Mouse (Mus musculus): ENCODE measurements around the gene Slc35g3.

Gene Slc35g3

DNA sequence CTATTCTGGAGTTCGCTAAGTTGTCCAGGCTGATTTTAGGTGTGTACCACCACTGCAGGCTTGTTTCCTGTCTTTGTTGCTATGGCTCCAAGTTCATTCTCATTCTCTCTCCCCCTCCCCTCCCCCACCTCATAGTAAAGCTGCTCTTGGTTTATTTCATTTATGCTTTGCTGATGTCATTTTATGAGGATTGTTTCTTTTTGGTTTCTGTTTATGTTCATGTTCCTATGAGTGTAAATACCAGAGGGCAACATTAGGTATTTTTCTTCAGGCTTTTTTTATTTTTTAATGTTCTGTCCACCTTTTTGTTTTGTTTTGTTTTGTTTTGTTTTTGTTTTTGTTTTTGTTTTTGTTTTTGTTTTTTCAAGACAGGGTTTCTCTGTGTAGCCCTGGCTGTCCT, at the start of gene Slc35g3:
Gene Slc35g3 (minus strand): TSS at position 101 of the 400 bp plus-strand sequence.
- DNase-seq (ENCODE audit: low spot score in 2 of 2): no peak

- no peak for DNase-seq (ENCODE audit: low spot score in 2 of 2)
Observed at GRCm38 (mm10) chr11:69810280-69810679, 48.5 kb upstream of the Slc35g3 start.

DNA sequence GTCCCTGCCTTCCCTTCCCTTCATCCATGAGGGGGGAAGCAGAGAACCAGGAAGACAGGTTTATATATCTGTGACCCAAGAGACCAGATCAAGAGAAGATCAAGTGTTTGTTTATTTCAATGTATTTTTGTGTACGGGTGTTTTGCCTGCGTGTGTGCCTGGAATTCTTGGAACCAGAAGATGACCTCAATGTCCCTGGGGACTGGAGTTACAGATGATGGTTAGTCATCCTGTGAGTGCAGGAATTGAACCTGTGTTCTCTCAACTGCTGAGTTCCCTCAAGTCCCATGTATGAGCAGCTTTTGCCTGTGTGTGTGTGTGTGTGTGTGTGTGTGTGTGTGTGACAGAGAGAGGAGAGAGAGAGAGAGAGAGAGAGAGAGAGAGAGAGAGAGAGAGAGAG, 45.9 kb upstream of the Slc35g3 start:
- DNase-seq (ENCODE audit: low spot score in 2 of 2): no peak

DNA sequence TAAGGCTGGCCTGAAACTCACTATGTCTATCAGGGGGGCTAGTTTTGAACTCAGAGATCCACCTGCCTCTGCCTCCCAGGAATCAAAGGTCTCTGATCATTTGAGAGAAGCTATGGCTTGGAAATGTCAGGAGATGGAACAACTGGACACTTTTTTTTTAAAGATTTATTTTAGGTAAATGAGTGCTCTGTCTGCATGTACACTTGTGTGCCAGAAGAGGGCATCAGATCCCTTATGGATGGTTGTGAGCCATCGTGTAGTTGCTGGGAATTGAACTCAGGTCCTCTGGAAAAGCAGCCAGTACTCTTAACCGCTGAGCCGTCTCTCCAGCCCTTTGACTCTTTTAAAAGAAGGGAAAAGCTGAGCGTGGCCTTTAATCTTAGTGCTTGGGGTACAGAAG, 44.6 kb upstream of the Slc35g3 start:
- DNase-seq (ENCODE audit: low spot score in 2 of 2): no peak

DNA sequence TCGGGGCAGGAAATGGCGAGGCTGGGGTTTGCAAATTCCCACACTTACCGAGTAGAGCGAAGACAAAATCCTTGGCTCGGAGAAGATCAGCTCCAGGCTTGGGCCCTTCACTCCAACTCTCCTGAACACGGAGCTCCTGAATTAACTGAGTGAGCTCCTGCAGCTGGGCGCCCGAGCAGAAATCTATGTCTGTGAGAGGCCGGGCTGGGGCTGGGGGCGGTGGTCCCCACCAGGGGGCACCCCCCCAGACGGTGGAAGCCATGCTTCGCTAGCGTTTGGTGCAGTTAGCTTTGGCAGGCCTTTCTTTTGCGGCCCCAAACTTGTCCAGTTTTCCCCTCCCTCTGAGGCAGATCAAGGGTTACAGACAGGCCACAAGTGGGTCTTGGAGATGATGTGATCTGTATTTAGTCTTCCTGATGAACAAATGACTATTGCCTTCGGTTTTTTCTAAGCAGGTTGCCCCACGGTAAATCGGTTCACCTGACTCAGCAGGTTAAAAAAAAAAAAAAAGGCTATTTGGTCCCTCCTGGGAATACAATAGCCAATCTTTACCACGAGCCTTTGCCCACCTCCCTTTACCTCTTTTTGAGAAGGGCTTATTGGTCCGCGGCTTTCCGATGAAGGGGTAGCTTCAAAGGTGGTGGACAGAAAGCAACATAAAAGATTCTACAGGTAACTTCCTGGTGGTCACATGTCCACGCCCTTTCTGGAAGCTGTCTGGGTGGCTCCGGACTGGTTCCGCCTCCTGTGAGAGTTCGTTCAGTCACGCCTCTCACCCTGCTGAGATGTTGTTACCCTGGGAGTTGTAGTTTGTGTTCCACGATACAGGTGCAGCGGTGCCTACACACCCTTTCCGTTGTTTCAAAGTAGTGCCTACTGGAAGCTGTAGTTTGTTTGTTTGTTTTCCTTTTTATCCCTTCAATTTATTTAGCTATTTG, 43.5 kb upstream of the Slc35g3 start, which contains the start of gene Tmem102:
Gene Tmem102 (minus strand): TSS at position 653 of the 938 bp plus-strand sequence.
- DNase-seq (ENCODE audit: low spot score in 2 of 2): no peak

DNA sequence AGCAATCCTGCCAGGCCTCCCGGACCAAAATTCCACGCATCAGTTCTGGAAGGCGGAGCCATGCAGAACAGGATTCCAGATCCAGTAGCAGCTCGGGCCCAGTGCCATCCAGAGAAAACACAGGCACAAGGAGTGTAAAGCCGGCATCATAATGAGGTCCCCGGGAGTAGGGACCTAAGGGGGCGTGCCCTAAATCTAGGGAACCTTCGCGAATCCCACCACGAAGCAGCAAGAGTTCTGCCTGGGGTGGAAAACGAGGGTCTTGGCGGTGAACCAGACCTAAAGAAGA, 42.8 kb upstream of the Slc35g3 start:
- DNase-seq (ENCODE audit: low spot score in 2 of 2): no peak

DNA sequence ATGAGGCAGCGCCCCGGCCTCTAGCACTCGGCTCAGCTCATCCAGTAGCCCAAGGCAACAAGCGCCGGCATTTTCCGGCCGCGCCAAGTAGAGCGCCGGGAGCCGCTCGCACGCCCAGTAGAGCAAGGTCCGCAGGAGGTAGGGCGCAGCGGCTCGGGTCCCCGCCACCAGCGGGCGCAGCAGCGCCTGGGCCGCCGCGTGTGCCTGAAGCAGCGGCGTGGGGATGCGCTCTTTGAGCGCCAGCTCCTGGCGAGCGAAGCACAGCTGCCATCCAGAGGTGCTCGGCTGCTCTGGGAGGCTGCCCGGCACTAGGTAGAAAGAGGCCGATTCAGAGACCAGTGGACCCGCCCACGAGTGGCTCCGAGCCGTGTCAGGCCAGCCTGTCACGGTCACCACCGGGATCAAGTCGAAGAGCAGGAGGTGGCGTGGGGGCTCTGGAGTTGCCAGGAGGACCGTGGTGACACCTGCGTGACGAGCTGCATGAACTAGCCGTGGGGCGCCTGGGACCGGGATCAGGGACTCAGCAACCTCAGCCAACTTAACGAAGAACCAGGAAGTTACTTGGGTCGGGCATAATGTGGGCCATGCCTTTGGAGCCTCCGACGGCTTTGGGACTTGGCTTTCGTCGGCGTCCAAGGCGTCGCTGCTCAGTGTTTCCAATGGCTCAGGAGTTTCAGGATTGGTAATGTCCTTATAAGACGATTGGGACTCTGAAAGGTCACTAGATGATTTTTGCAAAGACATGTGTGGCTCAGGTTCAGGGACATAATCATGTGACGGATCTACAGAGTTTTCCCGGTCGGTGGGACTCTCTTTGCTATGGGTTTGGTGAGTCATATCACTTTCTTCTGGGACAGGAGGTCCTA, 42.3 kb upstream of the Slc35g3 start:
- DNase-seq (ENCODE audit: low spot score in 2 of 2): peak; percentile 75 to 79

DNA sequence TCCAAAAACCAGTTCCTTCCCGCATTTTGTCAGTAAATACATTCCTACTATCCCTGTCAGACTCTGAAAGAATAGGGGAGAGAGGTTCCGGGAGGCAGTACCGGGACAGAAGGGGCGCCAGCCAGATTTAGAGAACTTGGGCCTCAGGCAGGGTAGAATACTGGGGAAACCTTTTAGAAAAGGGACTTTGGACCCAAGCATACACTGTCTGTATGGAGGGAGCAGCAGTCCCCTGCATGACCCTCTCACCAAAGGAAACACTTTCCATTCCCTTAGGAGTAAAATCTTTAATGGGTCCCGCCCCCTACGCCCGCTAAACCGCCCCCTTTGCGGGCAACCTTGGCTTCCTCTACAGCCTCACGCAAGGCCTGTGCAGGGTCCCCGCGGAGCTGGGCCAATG, 41.6 kb upstream of the Slc35g3 start:
- DNase-seq (ENCODE audit: low spot score in 2 of 2): no peak

DNA sequence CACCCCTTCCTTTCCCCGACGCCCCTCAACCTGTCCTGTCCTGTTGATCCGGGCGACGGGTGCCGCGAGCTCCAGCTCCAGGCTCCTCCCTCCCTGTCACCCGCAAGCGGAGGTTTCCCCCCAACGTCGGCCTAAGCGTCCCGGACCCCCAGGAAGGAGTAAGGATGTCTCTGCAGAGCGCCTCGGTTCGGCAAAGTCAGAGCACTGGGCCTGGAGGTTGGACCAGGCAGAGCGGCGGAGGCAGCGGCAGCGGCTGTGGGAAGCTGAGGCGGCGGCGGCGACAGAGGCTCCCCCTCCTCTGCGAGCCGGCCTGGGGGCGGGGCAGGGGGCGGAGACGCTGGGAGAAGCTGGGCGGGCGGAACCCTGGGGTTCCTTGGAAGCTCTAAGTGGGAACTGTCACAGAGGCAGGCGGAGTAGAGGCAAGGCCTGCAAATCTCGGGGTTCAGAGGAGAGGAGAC, 40.9 kb upstream of the Slc35g3 start:
- peak; percentile 89 to 91 for DNase-seq (ENCODE audit: low spot score in 2 of 2)

DNA sequence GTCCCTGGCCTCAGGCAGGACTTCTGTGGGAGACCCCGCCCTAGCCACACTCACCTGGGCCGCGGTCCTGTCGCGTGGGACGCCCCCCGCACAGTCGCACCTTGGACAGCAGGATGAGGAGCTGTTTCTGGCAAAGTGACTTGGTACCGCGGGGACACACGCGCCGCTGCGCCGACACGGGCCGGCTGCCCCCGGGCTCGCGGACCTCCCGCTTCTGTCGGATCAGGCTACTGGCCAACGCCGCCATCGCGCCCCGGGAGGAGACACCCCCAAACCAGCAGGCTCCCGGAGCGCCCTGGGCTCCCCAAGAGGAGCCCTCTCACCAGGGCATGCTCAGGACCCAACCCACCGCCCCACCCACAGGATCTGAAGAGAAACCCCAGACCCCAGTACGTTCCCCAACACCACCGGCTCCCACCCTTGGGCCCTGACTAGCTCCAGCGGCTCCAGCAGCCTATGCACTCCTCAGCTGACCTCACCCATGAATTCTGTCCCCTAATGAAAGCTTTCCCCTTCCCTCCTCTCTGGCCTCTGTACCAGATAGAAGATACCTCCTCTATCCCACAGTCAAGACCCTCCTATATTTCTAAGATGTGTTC, 39.7 kb upstream of the Slc35g3 start, which contains the start of gene Fgf11:
Gene Fgf11 (minus strand): TSS at position 479 of the 599 bp plus-strand sequence.
- DNase-seq (ENCODE audit: low spot score in 2 of 2): peak in 1 of 2 experiments; percentile 41

DNA sequence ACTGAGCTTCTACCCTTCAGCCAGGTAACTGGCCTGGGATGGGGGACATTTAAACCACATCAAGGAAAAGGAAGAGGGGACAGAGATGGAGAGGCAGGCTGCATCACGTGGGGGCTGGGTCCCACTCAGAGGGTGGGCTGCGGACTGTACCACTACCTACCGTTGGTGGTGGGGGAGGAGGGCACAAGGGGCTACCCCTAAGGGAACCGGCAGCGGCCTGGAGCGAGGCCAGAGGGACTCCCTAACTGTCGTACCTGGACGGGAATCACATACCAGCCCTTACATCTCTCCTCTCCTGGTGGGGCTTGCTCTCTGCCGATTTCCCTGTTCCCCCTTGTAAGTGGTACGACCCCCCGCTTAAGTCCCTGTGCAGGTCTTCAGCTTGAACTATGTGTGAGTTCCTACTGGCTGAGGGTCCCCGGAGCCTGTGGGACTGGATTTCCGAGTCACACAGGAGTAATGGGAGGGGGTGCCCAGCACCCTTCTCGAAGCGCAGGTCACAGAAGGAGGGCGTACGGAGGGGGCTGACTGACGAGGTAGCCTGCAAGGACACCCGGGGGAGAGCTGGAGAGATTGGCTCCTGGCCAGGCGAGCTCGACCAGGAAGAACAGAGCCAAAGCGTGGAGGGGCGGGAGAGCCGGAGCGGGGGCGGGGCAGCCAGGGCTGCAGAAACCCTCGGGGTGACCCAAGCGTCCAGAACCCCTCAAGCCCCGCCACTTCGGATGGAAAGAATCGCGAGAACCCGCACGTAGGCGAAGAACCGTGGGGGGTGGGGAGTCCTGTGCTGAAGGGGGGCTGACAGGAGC, 38.8 kb upstream of the Slc35g3 start:
- DNase-seq (ENCODE audit: low spot score in 2 of 2): peak; percentile 83 to 87

DNA sequence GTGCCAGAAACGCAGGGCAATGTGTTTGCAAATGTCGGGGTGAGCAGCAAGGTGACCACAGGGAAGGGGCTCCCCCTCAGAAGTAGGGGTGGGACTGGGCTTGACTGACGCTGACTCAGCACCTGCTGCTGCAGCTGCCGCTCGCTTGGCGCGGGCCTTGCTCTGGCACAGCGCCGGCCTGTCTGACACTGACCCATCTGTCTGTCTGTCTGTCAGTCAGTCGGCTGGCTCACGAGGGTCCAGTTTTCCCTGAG, 38.3 kb upstream of the Slc35g3 start:
- peak in 1 of 2 experiments; percentile 83 for DNase-seq (ENCODE audit: low spot score in 2 of 2)

DNA sequence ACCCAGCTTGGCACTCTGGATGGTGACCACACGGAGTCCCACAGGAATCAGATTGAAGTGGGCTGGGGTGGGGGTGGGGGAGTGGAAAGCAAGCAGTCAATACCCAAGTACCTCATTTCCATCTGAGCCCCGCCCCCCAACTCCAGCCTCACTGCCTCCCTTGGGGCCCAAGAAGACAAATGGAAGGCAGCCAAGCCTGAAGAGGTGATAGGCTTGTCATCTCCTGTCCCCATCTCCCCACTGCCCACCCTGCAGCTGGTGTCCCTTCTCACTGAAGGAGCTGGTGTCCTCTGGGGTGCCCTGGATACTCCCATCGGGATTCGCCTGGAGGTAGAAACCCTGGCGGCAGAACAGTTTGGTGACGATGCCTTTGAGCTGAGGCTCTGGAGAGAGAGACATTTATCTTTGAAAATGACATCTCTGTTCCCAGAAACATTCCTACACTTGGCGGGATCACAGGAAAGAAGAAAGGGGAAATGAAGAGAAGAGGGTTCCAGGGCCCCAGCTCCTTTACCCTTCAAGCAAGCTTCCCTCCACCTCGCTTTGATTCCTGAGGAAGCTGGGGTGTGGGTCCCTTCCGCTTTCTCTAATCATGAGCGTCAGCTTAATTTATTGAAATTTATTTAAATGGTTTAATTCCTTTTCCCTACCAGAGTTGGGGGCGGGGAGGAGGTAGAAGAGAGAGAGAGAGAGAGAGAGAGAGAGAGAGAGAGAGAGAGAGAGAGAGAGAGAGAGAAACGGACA, 37.8 kb upstream of the Slc35g3 start:
- DNase-seq (ENCODE audit: low spot score in 2 of 2): peak in 1 of 2 experiments; percentile 71

DNA sequence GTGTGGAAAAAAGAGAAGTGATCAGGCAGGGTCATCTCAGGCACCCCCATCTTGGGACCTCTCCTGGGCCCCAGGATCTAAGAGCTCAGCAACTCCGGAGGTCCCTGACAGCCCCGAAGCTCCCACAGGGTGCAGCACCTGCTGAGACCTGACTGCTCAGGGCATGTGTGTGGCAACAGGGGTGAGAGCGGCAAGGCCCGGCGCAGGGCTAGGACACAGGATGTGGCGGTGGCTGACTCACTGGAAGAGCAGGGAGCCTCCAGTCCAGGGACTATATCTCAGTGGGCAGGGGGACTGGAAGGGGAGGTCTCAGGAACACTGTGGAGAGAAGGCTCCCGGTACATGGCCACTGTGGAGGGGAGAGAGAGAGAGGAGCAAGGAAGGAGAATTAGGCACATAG, 36.2 kb upstream of the Slc35g3 start:
- no peak for DNase-seq (ENCODE audit: low spot score in 2 of 2)

GRCm38 (mm10) chr11:69795983-69796435, 34.2 kb upstream of the Slc35g3 start:
- no peak for DNase-seq (ENCODE audit: low spot score in 2 of 2)

GRCm38 (mm10) chr11:69795168-69795982, 33.6 kb upstream of the Slc35g3 start, which contains the start of gene Chrnb1:
Gene Chrnb1, minus strand, starts transcription at chr11:69795943.
- DNase-seq (ENCODE audit: low spot score in 2 of 2): peak; percentile 94 to 96

- DNase-seq (ENCODE audit: low spot score in 2 of 2): no peak
Observed at GRCm38 (mm10) chr11:69793429-69793828, 31.7 kb upstream of the Slc35g3 start.

DNA sequence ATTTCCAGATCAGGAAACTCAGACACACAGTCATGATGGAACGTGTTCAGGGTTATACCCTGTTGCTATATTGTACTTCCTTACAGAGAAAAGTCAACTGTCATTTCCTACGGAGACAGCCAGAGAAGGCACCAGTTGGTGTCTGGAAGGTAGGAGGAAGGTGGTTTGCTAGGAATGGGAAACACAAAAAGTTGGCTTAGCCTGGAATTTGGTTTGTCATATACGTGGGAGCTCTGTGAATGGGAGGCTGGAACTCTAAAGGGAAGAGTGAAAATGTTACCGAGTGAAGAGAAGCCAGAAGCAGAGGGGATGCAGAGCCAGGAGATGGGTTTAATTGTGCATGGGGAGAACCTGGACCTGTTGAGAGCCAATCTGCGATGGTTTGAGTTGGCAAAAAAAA, 29.7 kb upstream of the Slc35g3 start:
- DNase-seq (ENCODE audit: low spot score in 2 of 2): no peak

- no peak for DNase-seq (ENCODE audit: low spot score in 2 of 2)
Observed at GRCm38 (mm10) chr11:69789431-69789830, 27.7 kb upstream of the Slc35g3 start.

DNA sequence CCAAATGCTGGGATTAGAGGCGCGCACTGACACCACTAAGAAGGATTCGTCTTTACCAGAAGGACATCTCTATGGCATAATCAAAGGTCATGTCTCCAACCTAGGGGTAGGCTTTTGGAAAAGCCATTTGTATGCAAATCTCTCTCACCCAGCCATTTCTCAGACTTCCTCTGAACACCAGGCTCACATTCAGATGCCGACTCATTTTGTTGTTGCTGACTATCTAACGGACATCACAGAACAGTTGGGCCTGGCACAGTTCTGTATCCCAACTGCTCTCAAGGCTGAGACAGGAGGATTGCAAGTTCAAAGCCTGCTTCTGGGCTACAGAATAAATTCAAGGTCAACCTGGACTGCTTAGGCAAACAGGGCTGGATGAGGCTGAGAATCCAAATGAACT, 25.5 kb upstream of the Slc35g3 start:
- DNase-seq (ENCODE audit: low spot score in 2 of 2): no peak
